Mouse (Mus musculus) liver, embryonic 14.5 days (tissue): ENCODE data around the gene Gpatch2.

ENCODE experiments used
- CTCF ChIP-seq: IDR thresholded peaks from 2 replicates; pipeline ENCODE4 v1.5.1; 2016; ENCODE audit warnings: antibody characterized with exemption, low read depth, control low read depth
- EP300 ChIP-seq: IDR thresholded peaks from 2 replicates; pipeline ENCODE4 v1.6.1; 2016; ENCODE audit warnings: antibody characterized with exemption, low read depth

DNA sequence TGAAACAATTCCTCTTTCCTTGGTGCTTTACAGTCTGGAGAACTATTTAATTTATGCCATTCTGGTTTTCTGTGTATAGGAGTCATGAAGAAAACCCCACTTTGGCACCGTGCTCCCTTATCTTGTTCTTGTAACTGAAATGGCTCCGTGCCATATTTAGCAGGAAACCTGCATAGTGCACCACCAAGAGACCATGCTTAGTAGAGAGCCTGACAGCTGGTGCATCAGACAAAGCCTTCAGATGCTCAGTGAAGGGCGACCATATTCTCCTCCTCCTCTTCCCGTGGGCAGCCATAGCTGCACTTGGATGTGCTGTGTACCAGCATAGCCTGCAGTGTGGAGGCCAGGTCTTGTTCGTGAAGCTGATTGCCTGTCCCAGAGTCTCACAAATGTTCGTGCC is 67.5 kb downstream of the Gpatch2 start:
- TF ChIP-seq CTCF (no peak), EP300 (no peak)
